Mouse (Mus musculus) layer of hippocampus, adult 18-20 months (tissue): ENCODE results near the gene Cep126. TPM values are rescaled to one million over a fixed set of nuclear protein-coding genes. Genes with fewer than 3 reads are reported as not detected.

ENCODE experiments used
- total RNA-seq, 2 experiments: library from RNA; stranded (reverse); gene quantifications; 2 replicates each; pipeline ENCODE4 v1.2.3; 2021

The Cep126 gene
- total RNA-seq, 2 experiments from 2014 or later: 16.5 to 17.2 TPM

Other genes starting within 250 kb of the Cep126 start
- 10 to 100 TPM; 16.9 to 20.7 TPM for gene Yap1, start 129.7 kb downstream of the Cep126 start, total RNA-seq
- 10 to 100 TPM in 1 of 2 experiments, 1 to 10 TPM in 1; 9.8 to 11.6 TPM for gene Cfap300, start 91.5 kb downstream of the Cep126 start, total RNA-seq